Mouse (Mus musculus) small intestine, adult 2 months (tissue): ENCODE measurements around the gene Ccnk.

Experiments
- CTCF ChIP-seq: fragments of 200-500 bp; IDR thresholded peaks from 2 replicates; pipeline ENCODE4 v1.5.1; 2012; ENCODE audit warnings: low read depth, mild to moderate bottlenecking, control low read depth, inconsistent platforms, low read length, moderate library complexity, mixed read lengths; ENCODE audit not compliant: insufficient replicate concordance, insufficient read length; ENCODE audit errors: extremely low read depth
- POLR2A ChIP-seq: fragments of 200-500 bp; IDR thresholded peaks from 2 replicates; pipeline ENCODE4 v1.6.1; 2012; ENCODE audit warnings: low read depth, mild to moderate bottlenecking, control low read depth, inconsistent platforms, low read length, moderate library complexity

- no peak for TF ChIP-seq POLR2A
- no peak for TF ChIP-seq CTCF
These were observed 15.7 kb upstream of the Ccnk start for GRCm38 (mm10) chr12:108163706-108164105.
